ENCODE assay signal across 21 mouse cellular contexts in genomic region chr2:94945646-94946045, GRCm38 (mm10).
"Had no signal": no experiment of that assay in that cellular context is flagged by ENCODE, and none has a peak within 500 bp of the region (broad histone marks: within the 10 kb centered on the region; RNA-seq: fewer than 3 reads in every experiment).

No protein-coding gene starts in this region.

- DNase-seq: kidney, adult 9 months; kidney, postnatal 14 days; kidney, postnatal 4 days; layer of hippocampus, adult 9-11 months; liver; lung, adult 18-20 months; lung, postnatal 10 days; lung, postnatal 36 days; right cerebral cortex, adult 18-20 months; right cerebral cortex, postnatal 14 days; right cerebral cortex, postnatal 4 days; thymus, postnatal 25 days had no signal

- H3K36me3 ChIP-seq: limb, embryonic 10.5 days; limb, embryonic 13.5 days; liver, embryonic 12.5 days; liver, embryonic 15.5 days; lung, embryonic 15.5 days; neural tube, embryonic 12.5 days; neural tube, embryonic 15.5 days had no signal

- H3K9ac ChIP-seq: limb, embryonic 13.5 days; liver, embryonic 12.5 days; liver, embryonic 15.5 days; lung, embryonic 15.5 days; neural tube, embryonic 12.5 days; neural tube, embryonic 15.5 days had no signal

- H3K27me3 ChIP-seq: limb, embryonic 13.5 days; liver, embryonic 12.5 days; liver, embryonic 15.5 days; lung, embryonic 15.5 days; megakaryocyte, embryonic 14.5 days; neural tube, embryonic 12.5 days; neural tube, embryonic 15.5 days had no signal

- H3K4me2 ChIP-seq: limb, embryonic 13.5 days; liver, embryonic 12.5 days; liver, embryonic 15.5 days; lung, embryonic 15.5 days; midbrain, embryonic 11.5 days; neural tube, embryonic 12.5 days; neural tube, embryonic 15.5 days had no signal

- ATAC-seq: liver, embryonic 12.5 days had no signal

- H3K4me1 ChIP-seq: limb, embryonic 10.5 days; limb, embryonic 13.5 days; liver, embryonic 12.5 days; liver, embryonic 15.5 days; lung, embryonic 15.5 days; megakaryocyte, embryonic 14.5 days; neural tube, embryonic 12.5 days; neural tube, embryonic 15.5 days had no signal

- H3K27ac ChIP-seq: limb, embryonic 10.5 days; limb, embryonic 13.5 days; liver, embryonic 12.5 days; liver, embryonic 15.5 days; lung, embryonic 15.5 days; neural tube, embryonic 12.5 days; neural tube, embryonic 15.5 days had no signal

- H3K9me3 ChIP-seq: limb, embryonic 10.5 days; limb, embryonic 13.5 days; liver, embryonic 12.5 days; liver, embryonic 15.5 days; lung, embryonic 15.5 days; megakaryocyte, embryonic 14.5 days; neural tube, embryonic 12.5 days; neural tube, embryonic 15.5 days had no signal

- H3K4me3 ChIP-seq: limb, embryonic 10.5 days; limb, embryonic 13.5 days; liver, embryonic 12.5 days; liver, embryonic 15.5 days; lung, embryonic 15.5 days; megakaryocyte, embryonic 14.5 days; neural tube, embryonic 12.5 days; neural tube, embryonic 15.5 days had no signal
